Mouse (Mus musculus) megakaryocyte progenitor cell, adult 5-6 weeks (primary cell): ENCODE results near the gene Grik5. TPM values are rescaled to one million over a fixed set of nuclear protein-coding genes. Genes with fewer than 3 reads are reported as not detected.

Experiments used
- ATAC-seq: replicated peaks from 2 replicates; pipeline ENCODE4 v1.8.0; 2016; ENCODE audit warnings: mild to moderate bottlenecking, moderate TSS enrichment, inconsistent platforms; ENCODE audit not compliant: poor library complexity
- total RNA-seq, 2 experiments: library from RNA; stranded (forward) in 1 of 2; stranded (reverse) in 1 of 2; fragments of 157-497, 149-512 nt in 1 of 2; fragments of 200-1000 nt in 1 of 2; gene quantifications; 2 replicates each; pipeline versions ENCODE4 v1.2.3 to v1.2.4; 2015 to 2017

Grik5 gene
- 3.1 and 5.6 TPM in 2 replicates for total RNA-seq (2015)
- total RNA-seq (2017) = 3.4 and 3.9 TPM in 2 replicates

DNA sequence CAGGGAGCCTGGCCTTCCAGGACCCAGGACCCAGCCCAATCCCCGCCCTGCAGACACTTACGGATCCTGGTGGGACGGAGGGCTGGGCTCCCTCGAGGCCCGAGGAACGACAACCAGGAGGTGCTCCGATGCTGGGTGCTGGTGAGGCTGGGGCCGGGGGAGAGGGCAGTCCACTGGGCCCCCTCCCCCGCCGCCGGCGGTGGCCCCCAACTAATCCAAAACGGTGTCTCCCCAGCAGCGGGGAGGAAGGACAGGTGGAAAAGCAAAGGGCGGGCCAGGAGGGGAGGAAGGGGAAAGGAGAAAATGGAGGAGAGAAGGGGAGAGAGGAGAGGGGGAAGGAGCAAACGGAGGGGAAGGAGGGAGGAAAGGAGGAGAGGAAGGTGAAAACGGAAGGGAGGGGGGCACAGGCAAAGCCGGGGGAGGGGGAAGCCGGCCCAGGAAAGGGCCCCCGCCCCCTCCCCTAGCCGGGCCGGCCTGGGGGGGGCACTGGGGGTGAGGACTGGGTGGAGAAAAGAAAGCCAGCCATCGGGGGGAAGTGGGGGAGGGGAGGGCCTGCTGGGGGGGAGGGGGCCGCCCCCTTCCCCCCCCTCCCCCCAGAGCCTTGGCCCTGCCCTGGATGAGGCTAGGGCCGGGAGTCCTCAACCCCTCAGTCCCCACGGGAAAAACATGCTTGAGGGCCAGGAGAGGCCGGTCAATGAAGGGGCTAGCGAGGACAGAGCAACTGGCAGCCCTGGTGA, at the start of gene Grik5, which contains the start of gene Zfp574:
Gene Grik5, minus strand, starts transcription at position 368 of the 737 bp plus-strand sequence.
Gene Zfp574, plus strand, starts transcription at position 589 of the 737 bp plus-strand sequence.
- no peak for ATAC-seq

- no peak for ATAC-seq
These were observed 49.2 kb upstream of the Grik5 start for GRCm38 (mm10) chr7:25121240-25121786.

DNA sequence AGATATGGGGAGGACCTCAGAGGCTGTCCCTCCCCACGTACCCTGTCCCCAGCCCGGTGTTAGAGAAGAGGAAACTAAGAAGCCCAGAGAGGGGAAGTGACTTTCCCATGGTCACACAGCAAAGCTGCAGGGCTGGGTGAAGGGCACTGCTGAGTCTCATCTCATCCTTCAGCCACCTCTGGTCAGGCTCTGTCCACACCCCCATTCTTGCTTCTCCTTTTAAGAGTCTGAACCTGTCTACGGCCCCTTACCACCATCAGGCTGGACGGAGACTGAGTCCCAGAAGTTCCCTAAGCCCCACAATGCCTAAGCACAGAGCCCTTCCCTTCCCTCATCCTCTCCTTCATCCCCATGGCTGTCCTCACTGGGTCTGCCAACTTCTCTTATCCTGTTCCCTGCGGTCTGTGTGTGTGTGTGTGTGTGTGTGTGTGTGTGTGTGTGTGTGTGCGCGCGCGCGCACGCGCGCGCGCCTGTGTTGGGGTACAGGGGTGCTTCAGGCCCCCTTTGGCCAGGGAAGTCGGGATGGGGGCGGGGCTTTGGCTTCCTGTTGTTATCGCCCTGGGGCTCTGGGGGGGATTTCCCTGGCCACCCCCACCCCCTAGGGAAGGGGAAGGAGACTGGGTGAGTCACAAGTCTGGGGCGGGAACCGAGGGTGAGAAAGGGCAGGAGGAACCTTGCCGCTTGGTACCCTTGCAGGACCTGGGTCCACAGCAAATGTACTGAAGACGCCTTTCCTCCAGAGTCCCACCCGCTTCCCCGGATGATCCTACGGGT, 48.1 kb upstream of the Grik5 start:
- ATAC-seq = peak; percentile 81

DNA sequence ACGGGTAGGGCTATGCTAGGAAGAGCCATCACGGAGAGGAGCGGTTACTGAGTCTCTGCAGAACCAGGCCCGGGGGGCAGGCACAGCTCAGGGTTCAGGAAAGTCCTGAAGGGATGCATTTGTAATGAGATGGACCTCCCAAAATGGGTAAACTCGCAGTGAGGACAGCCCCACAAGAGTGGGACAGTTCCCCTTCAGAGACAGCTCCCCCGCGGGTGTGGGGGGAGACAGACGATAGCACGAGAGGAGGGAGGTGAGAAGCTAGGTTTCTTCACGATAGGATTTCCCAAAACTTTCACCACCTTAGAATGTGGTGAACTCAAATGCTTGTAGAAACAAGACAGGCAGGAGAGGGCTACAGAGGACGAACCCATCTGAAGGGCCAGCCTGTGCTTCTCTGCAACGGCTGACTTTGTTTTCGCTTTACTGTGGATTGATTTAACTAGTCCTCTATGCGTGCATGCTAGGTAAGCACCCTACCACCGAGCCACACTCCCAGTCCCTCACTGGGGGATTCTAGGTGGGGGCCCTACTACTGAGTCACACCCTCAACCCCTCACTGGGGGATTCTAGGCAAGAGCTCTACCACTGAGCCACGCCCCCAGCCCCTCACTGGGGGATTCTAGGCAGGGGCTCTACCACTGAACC, 40.9 kb upstream of the Grik5 start:
- ATAC-seq = no peak

DNA sequence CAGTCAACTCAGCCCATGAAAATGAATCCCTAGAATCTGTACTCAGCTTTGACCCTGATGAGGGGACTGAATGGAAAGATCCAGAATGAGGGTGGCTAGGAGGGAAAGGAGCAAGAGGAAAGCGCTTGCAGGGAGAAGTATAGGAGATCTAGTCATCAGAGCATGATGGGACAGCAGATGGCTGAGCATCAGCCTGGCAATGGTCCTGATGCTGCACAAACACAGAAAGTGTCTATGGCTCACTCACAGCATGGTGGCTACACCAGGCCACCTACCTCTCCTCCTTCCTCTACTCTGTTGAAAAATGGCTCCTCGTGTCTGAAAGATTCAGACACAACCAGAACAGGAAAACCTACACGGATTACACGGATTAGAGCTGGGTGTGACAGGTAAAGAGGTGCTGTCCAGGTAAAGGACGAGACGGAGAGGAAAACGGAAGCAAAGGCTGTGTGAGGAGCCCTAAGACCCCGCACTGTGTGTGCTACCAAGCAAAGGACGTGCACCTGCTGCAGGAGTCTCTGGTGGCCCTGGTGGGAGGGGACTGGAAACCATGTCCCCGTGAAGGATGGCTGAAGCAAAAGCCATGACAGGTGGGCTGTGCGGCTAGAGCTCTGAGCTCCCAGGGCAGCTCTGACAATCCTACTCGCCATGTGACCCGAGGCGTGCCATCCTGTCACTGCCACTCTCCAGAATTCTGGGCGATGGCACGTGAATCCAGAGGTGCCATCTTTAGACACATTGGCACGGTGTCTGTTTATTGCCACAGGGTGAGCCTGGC, 40.2 kb upstream of the Grik5 start:
- ATAC-seq = no peak

- no peak for ATAC-seq
These were observed 38.2 kb upstream of the Grik5 start for GRCm38 (mm10) chr7:25110336-25110735.

DNA sequence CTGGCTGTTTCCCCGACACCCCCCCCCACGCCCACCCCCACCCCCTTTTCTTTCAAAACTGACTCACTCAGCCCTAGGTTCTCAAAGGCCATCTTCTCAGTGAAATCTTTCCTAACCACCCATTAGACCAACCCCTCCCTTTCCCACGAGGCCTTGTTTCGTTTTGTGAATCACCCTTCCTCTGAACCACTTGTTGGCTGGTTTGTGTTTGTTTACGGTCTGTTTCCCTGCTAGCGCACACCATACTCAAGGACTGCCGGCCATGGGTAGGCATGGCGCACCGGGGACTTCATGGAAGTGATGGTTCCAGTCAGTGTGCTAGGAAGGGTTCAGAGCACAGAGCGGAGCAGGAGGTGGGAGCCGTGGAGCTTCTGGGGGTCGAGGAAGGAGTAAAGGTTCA, 37.2 kb upstream of the Grik5 start:
- ATAC-seq = no peak

GRCm38 (mm10) chr7:25106790-25107502, 34.8 kb upstream of the Grik5 start:
- peak; percentile 76 for ATAC-seq

DNA sequence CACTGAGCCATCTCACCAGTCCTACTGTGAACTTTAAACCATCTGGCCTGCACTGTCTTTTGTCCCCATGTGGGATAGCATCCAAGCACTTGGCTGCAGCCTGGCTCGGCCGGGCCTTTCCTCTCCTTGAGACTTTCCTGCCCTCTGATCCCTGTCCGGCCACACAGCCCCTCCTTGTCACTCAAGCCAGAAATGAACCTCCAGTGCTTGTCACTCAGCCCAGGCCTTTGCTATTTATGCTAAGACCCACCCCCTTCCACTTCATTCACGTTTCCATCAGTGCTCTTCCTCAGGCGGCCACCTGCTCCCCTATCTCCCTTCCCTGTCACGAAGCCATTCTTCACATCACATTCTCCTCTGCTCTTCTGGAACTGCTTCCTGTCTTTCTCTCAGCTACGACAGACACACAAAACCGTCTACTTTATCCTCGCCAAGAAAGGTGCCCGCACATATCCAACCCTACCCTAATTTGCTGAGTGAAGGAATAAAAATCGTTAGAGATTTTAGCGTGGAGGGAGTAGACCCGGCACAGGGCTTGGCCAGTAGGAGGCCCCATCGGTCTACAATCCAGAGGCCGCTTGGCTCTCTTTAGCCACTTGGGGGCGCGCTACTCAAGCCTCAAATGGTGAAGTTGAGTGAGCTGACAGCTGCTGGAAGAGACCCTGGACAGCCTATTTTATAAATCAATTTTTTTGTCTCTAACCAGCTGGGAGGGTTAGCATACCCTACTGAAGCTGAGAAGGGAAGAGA, 33.4 kb upstream of the Grik5 start:
- peak; percentile 90 for ATAC-seq

GRCm38 (mm10) chr7:25099581-25099980, 27.4 kb upstream of the Grik5 start:
- peak; percentile 55 for ATAC-seq

DNA sequence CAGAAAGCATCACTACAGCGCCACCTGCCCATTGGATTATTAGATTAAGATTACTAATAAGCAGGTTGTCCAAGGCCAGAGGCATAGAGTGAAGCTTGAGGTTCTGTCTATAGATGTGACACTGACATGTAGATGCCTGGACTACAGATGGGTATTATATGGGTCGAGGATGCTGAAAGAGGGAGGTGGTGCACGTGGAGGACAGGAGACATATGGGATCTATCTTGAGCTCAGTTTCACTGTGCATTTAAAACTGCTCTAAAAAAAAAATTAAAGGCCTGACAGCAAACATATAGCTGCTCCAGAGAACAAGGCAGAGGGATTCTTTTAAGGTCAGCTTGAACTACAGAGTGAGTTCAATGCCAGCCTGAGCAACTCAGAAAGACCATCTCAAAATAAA, 26.0 kb upstream of the Grik5 start:
- ATAC-seq = no peak

DNA sequence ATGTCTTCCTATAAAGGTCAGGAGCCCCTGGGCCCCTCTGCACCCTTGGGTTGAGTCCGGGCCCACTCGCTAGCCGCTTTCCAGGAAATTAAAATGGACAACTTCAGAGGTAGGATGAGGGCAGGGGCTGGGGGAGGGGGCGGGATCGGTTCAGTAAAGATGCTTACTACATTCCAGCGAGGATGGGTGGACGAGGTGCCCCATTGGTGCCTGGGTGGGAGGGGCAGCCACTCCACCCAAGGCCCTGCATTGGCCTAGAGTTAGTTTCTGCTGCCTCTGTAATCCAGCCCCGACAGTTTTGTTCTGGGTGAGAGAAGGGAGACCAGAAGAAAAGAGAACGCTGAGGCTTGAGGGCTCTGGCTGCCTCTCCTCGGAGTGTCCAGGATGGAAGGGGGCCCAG, 17.7 kb upstream of the Grik5 start:
- ATAC-seq = no peak

DNA sequence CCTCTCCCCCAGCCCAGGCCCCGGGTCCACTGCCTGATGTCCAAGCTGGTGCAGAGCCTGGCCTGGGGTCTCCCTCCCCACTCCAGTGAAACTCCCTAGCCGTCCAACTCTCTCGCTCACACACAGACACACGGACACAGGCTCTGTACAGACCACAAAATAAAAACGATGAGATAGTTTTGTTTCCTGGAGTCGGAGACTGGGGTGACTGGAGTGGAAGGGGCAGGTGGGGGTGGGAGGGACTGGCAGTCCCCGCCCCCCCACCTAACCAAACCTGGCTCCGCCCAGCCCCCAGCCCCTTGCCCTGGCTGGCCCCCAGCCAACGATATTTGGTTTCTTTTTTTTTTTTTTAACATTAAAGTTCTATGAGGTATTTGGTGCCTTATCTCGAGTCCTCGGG, 16.8 kb upstream of the Grik5 start:
- ATAC-seq = peak; percentile 45

GRCm38 (mm10) chr7:25088531-25088930, 16.4 kb upstream of the Grik5 start:
- 0 out of 2 replicates have a peak, but pooled peaks have one; percentile 1 for ATAC-seq

GRCm38 (mm10) chr7:25087972-25088371, 15.8 kb upstream of the Grik5 start:
- no peak for ATAC-seq

DNA sequence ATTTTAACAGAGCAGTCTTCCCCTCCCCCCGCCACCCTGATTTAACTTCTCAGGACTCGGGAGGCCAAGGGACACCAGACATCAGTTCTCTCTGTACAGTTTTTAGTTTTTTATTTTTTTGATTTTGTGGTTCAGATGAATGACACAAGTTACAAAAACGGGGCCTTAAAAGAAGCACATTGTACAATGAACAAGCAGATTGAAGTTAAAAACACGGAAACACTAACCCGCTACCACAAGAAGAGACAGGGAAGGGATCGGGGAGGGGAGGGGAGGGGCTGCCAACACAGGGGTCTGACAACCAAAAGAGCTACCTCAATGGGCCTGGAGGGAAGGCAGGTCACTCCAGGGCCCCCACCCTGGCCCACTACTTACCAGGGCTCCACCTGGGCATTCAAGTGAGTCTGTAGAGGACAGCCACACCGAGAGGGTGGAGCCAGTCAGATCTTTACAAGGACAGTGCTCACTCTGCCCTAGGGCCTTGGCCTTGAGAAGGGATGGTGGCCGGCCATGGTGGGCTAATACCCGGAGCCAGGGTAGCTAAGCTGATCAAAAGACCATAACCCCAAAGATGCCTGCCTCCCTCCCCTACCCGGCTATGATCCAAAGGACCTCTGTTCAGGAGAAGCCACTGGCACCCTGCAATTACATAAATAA, 15.2 kb upstream of the Grik5 start:
- no peak for ATAC-seq

GRCm38 (mm10) chr7:25086656-25087055, 14.5 kb upstream of the Grik5 start:
- ATAC-seq = no peak

GRCm38 (mm10) chr7:25084621-25085020, 12.5 kb upstream of the Grik5 start:
- ATAC-seq = peak; percentile 53

GRCm38 (mm10) chr7:25082510-25082909, 10.4 kb upstream of the Grik5 start:
- peak; percentile 79 for ATAC-seq
